Mouse (Mus musculus): ENCODE measurements around the gene Dnajc27.

The Dnajc27 gene

GRCm38 (mm10) chr12:4083441-4083840 lies 1.1 kb downstream of the Dnajc27 start:
- no peak for DNase-seq (ENCODE audit: low spot score)

- DNase-seq (ENCODE audit: low spot score) = peak; percentile 46
Measured at GRCm38 (mm10) chr12:4107383-4107782, 25.0 kb downstream of the Dnajc27 start.

- DNase-seq (ENCODE audit: low spot score) = no peak
Measured at GRCm38 (mm10) chr12:4116132-4116531, 33.7 kb downstream of the Dnajc27 start.

GRCm38 (mm10) chr12:4117136-4117535 lies 34.8 kb downstream of the Dnajc27 start:
- no peak for DNase-seq (ENCODE audit: low spot score)

GRCm38 (mm10) chr12:4117579-4117978 lies 35.2 kb downstream of the Dnajc27 start:
- DNase-seq (ENCODE audit: low spot score) = no peak

GRCm38 (mm10) chr12:4127346-4127745 lies 45.0 kb downstream of the Dnajc27 start:
- DNase-seq (ENCODE audit: low spot score) = no peak

- DNase-seq (ENCODE audit: low spot score) = peak; percentile 43
Measured at GRCm38 (mm10) chr12:4132941-4133846, 50.8 kb downstream of the Dnajc27 start, which contains the start of gene Adcy3. Adcy3 (plus strand) TSS chr12:4133103.

GRCm38 (mm10) chr12:4133847-4134212 lies 51.4 kb downstream of the Dnajc27 start:
- no peak for DNase-seq (ENCODE audit: low spot score)

GRCm38 (mm10) chr12:4143179-4143578 lies 60.8 kb downstream of the Dnajc27 start:
- DNase-seq (ENCODE audit: low spot score) = no peak

- no peak for DNase-seq (ENCODE audit: low spot score)
Measured at GRCm38 (mm10) chr12:4150936-4151335, 68.6 kb downstream of the Dnajc27 start.

GRCm38 (mm10) chr12:4151969-4152368 lies 69.6 kb downstream of the Dnajc27 start:
- no peak for DNase-seq (ENCODE audit: low spot score)

GRCm38 (mm10) chr12:4157466-4157865 lies 75.1 kb downstream of the Dnajc27 start:
- DNase-seq (ENCODE audit: low spot score) = no peak

- DNase-seq (ENCODE audit: low spot score) = no peak
Measured at GRCm38 (mm10) chr12:4158179-4158578, 75.8 kb downstream of the Dnajc27 start.

- DNase-seq (ENCODE audit: low spot score) = no peak
Measured at GRCm38 (mm10) chr12:4158868-4159632, 76.7 kb downstream of the Dnajc27 start.
